Mouse (Mus musculus): Measurements from ENCODE around the gene Tspan33. TPM values are rescaled to one million over a fixed set of nuclear protein-coding genes. Genes with fewer than 3 reads are reported as not detected.

Gene Tspan33
- total RNA-seq, 1 experiment, result 5.7 TPM

DNA sequence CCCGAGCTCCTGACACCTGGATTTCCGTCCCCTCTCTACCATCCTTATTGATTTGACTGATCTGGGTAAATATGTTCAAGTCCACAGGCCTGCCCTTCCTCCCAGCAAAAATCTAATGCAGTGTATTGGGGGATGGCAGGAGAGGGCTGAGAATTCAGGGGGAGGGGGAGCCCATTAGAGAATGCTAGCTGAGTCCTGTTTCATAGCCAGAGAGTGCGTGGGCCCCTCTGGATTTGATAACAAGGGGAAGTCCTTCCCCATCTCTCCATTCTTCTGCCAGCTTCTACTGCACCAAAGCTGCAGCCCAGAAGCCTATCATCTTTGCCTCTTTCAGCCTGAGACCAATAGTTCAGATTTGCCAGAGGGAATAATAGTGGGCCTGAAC, 1.3 kb downstream of the Tspan33 start:
- no peak overlapping the region; a peak in 1 of 4 replicates for H3K4me3 ChIP-seq (ENCODE audit: insufficient read depth in 1 of 2, low read depth in 1 of 2, low read length in 2 of 2, poor library complexity in 1 of 2, severe bottlenecking in 1 of 2)
- in situ Hi-C loops (cut with MboI; ENCODE audit: low sequenced_read_pairs in 2 of 2, unreplicated experiment in 2 of 2), result no loop called here
- H3K4me1 ChIP-seq (ENCODE audit: control insufficient read depth in 2 of 2, insufficient read depth in 2 of 2, low read length in 2 of 2, poor library complexity in 1 of 2), result no peaks in the 10 kb centered on the region
- H3K9me3 ChIP-seq (ENCODE audit: control insufficient read depth, insufficient read depth, low read depth, low read length), result no peaks in the 10 kb centered on the region
- DNase-seq (ENCODE audit: low read depth, low spot score), result no peak
- no peak overlapping the region for H3K27ac ChIP-seq (ENCODE audit: insufficient read depth, low read depth, low read length, poor library complexity, severe bottlenecking)
- no peaks in the 10 kb centered on the region for H3K36me3 ChIP-seq (ENCODE audit: control insufficient read depth, insufficient read depth, low read length, poor library complexity, severe bottlenecking)
- TF ChIP-seq MAFK (IDR thresholded peaks at IDR 0.05; ENCODE audit: insufficient read depth, low read depth, low read length), result no peak
- no peak for TF ChIP-seq ZNF384 (IDR thresholded peaks at IDR 0.05; ENCODE audit: low read depth, low read length)
- TF ChIP-seq CHD2 (IDR thresholded peaks at IDR 0.05; ENCODE audit: low read depth, low read length), result no peak
- no peak for TF ChIP-seq ZC3H11A (IDR thresholded peaks at IDR 0.05; ENCODE audit: borderline replicate concordance, low read depth, low read length)
- no peak for TF ChIP-seq HCFC1 (IDR thresholded peaks at IDR 0.05; ENCODE audit: borderline replicate concordance, insufficient read depth, low read length)
- H3K9ac ChIP-seq (ENCODE audit: insufficient read depth, low read depth, low read length, poor library complexity, severe bottlenecking), result no peak overlapping the region

DNA sequence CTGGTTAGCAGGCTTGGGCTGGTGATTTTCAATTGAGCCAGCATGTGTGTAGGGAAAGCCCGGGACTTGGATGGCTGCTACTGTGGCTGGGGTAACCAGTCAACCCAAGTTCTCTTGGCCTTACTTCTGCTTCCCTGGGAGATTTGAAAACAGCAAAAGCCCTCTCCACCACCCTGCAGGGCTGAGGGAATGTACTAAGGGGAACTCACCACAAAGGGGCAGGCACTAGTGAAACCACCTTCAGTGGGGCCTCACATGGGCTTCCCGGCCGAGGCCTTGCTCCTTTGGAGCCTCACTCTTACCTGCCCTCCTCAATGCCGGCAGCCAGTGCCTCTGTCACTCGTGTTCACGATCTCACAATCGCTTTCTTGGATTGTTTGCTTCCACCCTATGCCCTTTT, 2.0 kb downstream of the Tspan33 start:
- TF ChIP-seq HCFC1 (IDR thresholded peaks at IDR 0.05; ENCODE audit: borderline replicate concordance, insufficient read depth, low read length), result no peak
- no peak for TF ChIP-seq MAFK (IDR thresholded peaks at IDR 0.05; ENCODE audit: insufficient read depth, low read depth, low read length)
- no peak for TF ChIP-seq CHD2 (IDR thresholded peaks at IDR 0.05; ENCODE audit: low read depth, low read length)
- no peak for TF ChIP-seq ZC3H11A (IDR thresholded peaks at IDR 0.05; ENCODE audit: borderline replicate concordance, low read depth, low read length)
- no peak for TF ChIP-seq ZNF384 (IDR thresholded peaks at IDR 0.05; ENCODE audit: low read depth, low read length)
- in situ Hi-C loops (cut with MboI; ENCODE audit: low sequenced_read_pairs in 2 of 2, unreplicated experiment in 2 of 2), result no loop called here
- no peak overlapping the region for H3K27ac ChIP-seq (ENCODE audit: insufficient read depth, low read depth, low read length, poor library complexity, severe bottlenecking)
- no peak for DNase-seq (ENCODE audit: low read depth, low spot score)
- H3K9me3 ChIP-seq (ENCODE audit: control insufficient read depth, insufficient read depth, low read depth, low read length), result no peaks in the 10 kb centered on the region
- H3K4me1 ChIP-seq (ENCODE audit: control insufficient read depth in 2 of 2, insufficient read depth in 2 of 2, low read length in 2 of 2, poor library complexity in 1 of 2), result no peaks in the 10 kb centered on the region
- no peaks in the 10 kb centered on the region for H3K36me3 ChIP-seq (ENCODE audit: control insufficient read depth, insufficient read depth, low read length, poor library complexity, severe bottlenecking)
- H3K4me3 ChIP-seq (ENCODE audit: insufficient read depth in 1 of 2, low read depth in 1 of 2, low read length in 2 of 2, poor library complexity in 1 of 2, severe bottlenecking in 1 of 2), result no peak overlapping the region
- H3K9ac ChIP-seq (ENCODE audit: insufficient read depth, low read depth, low read length, poor library complexity, severe bottlenecking), result no peak overlapping the region

DNA sequence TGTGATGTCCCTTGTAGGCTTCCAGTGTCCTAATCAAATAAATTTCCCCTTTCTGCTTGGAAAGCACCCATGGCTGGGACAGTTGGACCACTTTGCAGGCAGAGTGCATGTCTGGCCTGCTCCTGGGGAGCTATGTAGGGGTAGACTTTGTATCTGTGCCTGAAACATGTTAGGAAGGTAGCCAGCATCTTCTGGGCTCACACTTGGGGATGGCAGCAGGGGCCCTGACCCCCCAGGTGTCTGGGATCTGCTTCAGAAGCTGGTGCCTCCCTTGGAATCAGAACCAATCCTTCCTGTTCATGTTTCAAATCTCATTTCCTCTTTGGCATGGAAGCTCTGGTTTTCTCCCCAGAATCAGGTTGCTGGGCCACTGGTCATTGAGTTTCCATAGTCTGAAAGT, 3.1 kb downstream of the Tspan33 start:
- H3K27ac ChIP-seq (ENCODE audit: insufficient read depth, low read depth, low read length, poor library complexity, severe bottlenecking), result no peak overlapping the region
- no peak overlapping the region for H3K4me3 ChIP-seq (ENCODE audit: insufficient read depth in 1 of 2, low read depth in 1 of 2, low read length in 2 of 2, poor library complexity in 1 of 2, severe bottlenecking in 1 of 2)
- H3K9me3 ChIP-seq (ENCODE audit: control insufficient read depth, insufficient read depth, low read depth, low read length), result no peaks in the 10 kb centered on the region
- no peak for TF ChIP-seq HCFC1 (IDR thresholded peaks at IDR 0.05; ENCODE audit: borderline replicate concordance, insufficient read depth, low read length)
- TF ChIP-seq ZNF384 (IDR thresholded peaks at IDR 0.05; ENCODE audit: low read depth, low read length), result no peak
- no peak for TF ChIP-seq ZC3H11A (IDR thresholded peaks at IDR 0.05; ENCODE audit: borderline replicate concordance, low read depth, low read length)
- TF ChIP-seq CHD2 (IDR thresholded peaks at IDR 0.05; ENCODE audit: low read depth, low read length), result no peak
- TF ChIP-seq MAFK (IDR thresholded peaks at IDR 0.05; ENCODE audit: insufficient read depth, low read depth, low read length), result no peak
- H3K36me3 ChIP-seq (ENCODE audit: control insufficient read depth, insufficient read depth, low read length, poor library complexity, severe bottlenecking), result no peaks in the 10 kb centered on the region
- no peak for DNase-seq (ENCODE audit: low read depth, low spot score)
- in situ Hi-C loops (cut with MboI; ENCODE audit: low sequenced_read_pairs in 2 of 2, unreplicated experiment in 2 of 2), result no loop called here
- no peak overlapping the region for H3K9ac ChIP-seq (ENCODE audit: insufficient read depth, low read depth, low read length, poor library complexity, severe bottlenecking)
- H3K4me1 ChIP-seq (ENCODE audit: control insufficient read depth in 2 of 2, insufficient read depth in 2 of 2, low read length in 2 of 2, poor library complexity in 1 of 2), result no peaks in the 10 kb centered on the region

DNA sequence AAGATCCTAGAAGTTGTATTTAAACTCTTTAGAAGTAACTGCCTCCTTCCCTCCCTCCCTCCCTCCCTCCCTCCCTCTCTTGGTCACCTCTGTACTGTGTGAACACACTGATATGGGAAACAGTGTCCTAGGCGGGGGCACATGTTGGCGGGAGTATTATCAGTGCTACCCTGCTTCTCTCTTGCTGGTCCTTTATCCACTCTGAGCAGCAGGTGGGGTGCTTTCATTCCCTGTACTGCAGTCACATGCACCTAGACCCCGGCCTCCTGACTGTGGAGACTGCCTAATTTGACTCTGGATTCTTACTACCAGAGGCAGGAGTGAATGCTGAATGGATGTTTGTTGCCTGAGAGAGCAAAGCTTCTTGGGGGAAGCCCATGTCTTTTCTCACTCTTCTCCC, 3.5 kb downstream of the Tspan33 start:
- no peak for TF ChIP-seq MAFK (IDR thresholded peaks at IDR 0.05; ENCODE audit: insufficient read depth, low read depth, low read length)
- TF ChIP-seq CHD2 (IDR thresholded peaks at IDR 0.05; ENCODE audit: low read depth, low read length), result no peak
- TF ChIP-seq HCFC1 (IDR thresholded peaks at IDR 0.05; ENCODE audit: borderline replicate concordance, insufficient read depth, low read length), result no peak
- TF ChIP-seq ZC3H11A (IDR thresholded peaks at IDR 0.05; ENCODE audit: borderline replicate concordance, low read depth, low read length), result no peak
- TF ChIP-seq ZNF384 (IDR thresholded peaks at IDR 0.05; ENCODE audit: low read depth, low read length), result no peak
- no peak overlapping the region for H3K4me3 ChIP-seq (ENCODE audit: insufficient read depth in 1 of 2, low read depth in 1 of 2, low read length in 2 of 2, poor library complexity in 1 of 2, severe bottlenecking in 1 of 2)
- no peaks in the 10 kb centered on the region for H3K36me3 ChIP-seq (ENCODE audit: control insufficient read depth, insufficient read depth, low read length, poor library complexity, severe bottlenecking)
- DNase-seq (ENCODE audit: low read depth, low spot score), result no peak
- no peaks in the 10 kb centered on the region for H3K4me1 ChIP-seq (ENCODE audit: control insufficient read depth in 2 of 2, insufficient read depth in 2 of 2, low read length in 2 of 2, poor library complexity in 1 of 2)
- no peak overlapping the region for H3K27ac ChIP-seq (ENCODE audit: insufficient read depth, low read depth, low read length, poor library complexity, severe bottlenecking)
- H3K9me3 ChIP-seq (ENCODE audit: control insufficient read depth, insufficient read depth, low read depth, low read length), result no peaks in the 10 kb centered on the region
- in situ Hi-C loops (cut with MboI; ENCODE audit: low sequenced_read_pairs in 2 of 2, unreplicated experiment in 2 of 2), result no loop called here
- no peak overlapping the region for H3K9ac ChIP-seq (ENCODE audit: insufficient read depth, low read depth, low read length, poor library complexity, severe bottlenecking)
